Mouse (Mus musculus) kidney, embryonic 15.5 days (tissue): ENCODE data around the gene Kcnj4. TPM values are rescaled to one million over a fixed set of nuclear protein-coding genes. Genes with fewer than 3 reads are reported as not detected.

Experiments used
- microRNA-seq: library from miRNA; unstranded; fragments of <30 nt; microRNA quantifications from one replicate; pipeline ENCODE4, GENCODE M21; 2016
- polyA plus RNA-seq: library from polyadenylated mRNA; unstranded; fragments of >200 nt; fragmentation: Nextera tagmentation; extraction: Ambion mirVana; gene quantifications from 2 replicates; pipeline ENCODE4 v1.2.1, GENCODE M21; 2015

The Kcnj4 gene
- polyA plus RNA-seq, 1 experiment from 2014 or later = 0.12 TPM

Small RNAs within 50 kb of the gene (microRNA-seq; reads per million reads assigned to microRNA genes)
- gene Gm44302 = not detected

Other genes starting within 250 kb of the Kcnj4 start
- gene Baiap2l2, start 219.7 kb downstream of the Kcnj4 start, polyA plus RNA-seq = 13.4 and 14.3 TPM in 2 replicates
- gene Pla2g6, start 176.9 kb downstream of the Kcnj4 start, polyA plus RNA-seq = 16.9 and 17.7 TPM in 2 replicates
- 3.8 and 4.4 TPM in 2 replicates for gene Maff, start 158.6 kb downstream of the Kcnj4 start, polyA plus RNA-seq
- 67.7 and 75.5 TPM in 2 replicates for gene Tmem184b, start 101.7 kb downstream of the Kcnj4 start, polyA plus RNA-seq
- gene Csnk1e, start 49.7 kb downstream of the Kcnj4 start, polyA plus RNA-seq = 87.0 and 90.6 TPM in 2 replicates
- 69.5 and 71.8 TPM in 2 replicates for gene Kdelr3, start 11.2 kb upstream of the Kcnj4 start, polyA plus RNA-seq
- 50.0 and 51.0 TPM in 2 replicates for gene Ddx17, start 41.5 kb upstream of the Kcnj4 start, polyA plus RNA-seq
- gene Dmc1, start 99.9 kb upstream of the Kcnj4 start, polyA plus RNA-seq = 2.6 and 2.7 TPM in 2 replicates
- gene Fam227a, start 153.7 kb upstream of the Kcnj4 start, polyA plus RNA-seq = 1.3 and 1.5 TPM in 2 replicates
- gene Cby1, start 154.0 kb upstream of the Kcnj4 start, polyA plus RNA-seq = 51.5 and 56.6 TPM in 2 replicates
- gene Tomm22, start 165.6 kb upstream of the Kcnj4 start, polyA plus RNA-seq = 249 and 266 TPM in 2 replicates
- gene Josd1, start 182.7 kb upstream of the Kcnj4 start, polyA plus RNA-seq = 19.0 and 21.1 TPM in 2 replicates
- gene Gtpbp1, start 185.6 kb upstream of the Kcnj4 start, polyA plus RNA-seq = 32.6 and 36.5 TPM in 2 replicates
- gene Sun2, start 237.3 kb upstream of the Kcnj4 start, polyA plus RNA-seq = 5.7 and 5.9 TPM in 2 replicates